Mouse (Mus musculus) midbrain, embryonic 14.5 days (tissue): Measurements from ENCODE around the gene Aldh1a1. TPM values are rescaled to one million over a fixed set of nuclear protein-coding genes. Genes with fewer than 3 reads are reported as not detected.
A peak's percentile ranks its signal among the peaks of the same experiment; 100 is the strongest.
"Not testable (repeated sequence)": the region's sequence is repeated elsewhere in the genome, so short reads cannot be mapped to it uniquely, and the experiment has no call there.

Source experiments
- ATAC-seq: fragments of 200-750 bp; cut with Nextera tagmentation; 2 replicates; pipeline ENCODE4 v1.8.0; 2017; ENCODE audit warnings: moderate number of reproducible peaks, moderate library complexity; ENCODE audit not compliant: low FRiP score, low TSS enrichment
- DNase-seq: peaks from one replicate; pipeline ENCODE4 v3.0.0-alpha.2; 2015
- H3K27ac ChIP-seq: fragments of 300-500 bp; sonication (generic); replicated peaks from 2 replicates; pipeline ENCODE4 v1.5.1; 2014; ENCODE audit warnings: mild to moderate bottlenecking, low read depth, low read length, moderate library complexity
- H3K27me3 ChIP-seq: fragments of 300-500 bp; sonication (generic); 2 replicates; pipeline ENCODE4 v1.6.1; 2014; ENCODE audit warnings: low read length, control low read depth, mixed read lengths; ENCODE audit not compliant: control insufficient read depth, insufficient read depth
- H3K36me3 ChIP-seq: fragments of 300-500 bp; sonication (generic); 2 replicates; pipeline ENCODE4 v1.6.1; 2014; ENCODE audit warnings: low read length, control low read depth; ENCODE audit not compliant: control insufficient read depth, insufficient read depth
- H3K4me1 ChIP-seq: fragments of 300-500 bp; sonication (generic); 2 replicates; pipeline ENCODE4 v1.6.1; 2014; ENCODE audit warnings: mild to moderate bottlenecking, antibody characterized with exemption, low read length, control low read depth; ENCODE audit not compliant: control insufficient read depth, insufficient read depth
- H3K4me2 ChIP-seq: fragments of 300-500 bp; sonication (generic); 2 replicates; pipeline ENCODE4 v1.6.1; 2014; ENCODE audit warnings: mild to moderate bottlenecking, low read length, moderate library complexity
- H3K4me3 ChIP-seq: fragments of 300-500 bp; sonication (generic); replicated peaks from 2 replicates; pipeline ENCODE4 v1.5.1; 2014; ENCODE audit warnings: low read depth, low read length
- H3K9ac ChIP-seq: fragments of 300-500 bp; sonication (generic); replicated peaks from 2 replicates; pipeline ENCODE4 v1.6.1; 2014; ENCODE audit warnings: mild to moderate bottlenecking, low read length, moderate library complexity
- H3K9me3 ChIP-seq: fragments of 300-500 bp; sonication (generic); 2 replicates; pipeline ENCODE4 v1.6.1; 2016; ENCODE audit warnings: low read length, control low read depth, mixed read lengths; ENCODE audit not compliant: control insufficient read depth
- WGBS: fragments of 180-500 bp; shearing (Covaris S2); extraction: QIAGEN DNeasy Blood & Tissue Kit; methylation state at CpG from one replicate; pipeline ENCODE4 v1.1.7; 2014; 5-methylcytosine and 5-hydroxymethylcytosine counted together
- polyA plus RNA-seq: library from polyadenylated mRNA; unstranded; fragments of >200 nt; fragmentation: Nextera tagmentation; extraction: Ambion mirVana; gene quantifications from 2 replicates; pipeline ENCODE4 v1.2.1, GENCODE M21; 2014

Aldh1a1 gene
- polyA plus RNA-seq, 1 experiment from 2014 or later: 9.7 TPM

GRCm38 (mm10) chr19:20508609-20509008 lies 16.1 kb downstream of the Aldh1a1 start:
- Histone ChIP-seq H3K27me3 (no peaks in the 10 kb centered on the region), H3K27ac (no peak overlapping the region), H3K9ac (no peak overlapping the region), H3K4me2 (no peak overlapping the region), H3K4me1 (no peaks in the 10 kb centered on the region; the same call in 1 of the 2 replicates), H3K36me3 (no peaks in the 10 kb centered on the region), H3K9me3 (no peaks in the 10 kb centered on the region), H3K4me3 (no peak overlapping the region)
- 27% methylated on average over 4 of the region's 4 CpGs for WGBS
- DNase-seq (no peak), ATAC-seq (no peak)

GRCm38 (mm10) chr19:20511971-20512370 lies 19.5 kb downstream of the Aldh1a1 start:
- Histone ChIP-seq H3K9me3 (no peaks in the 10 kb centered on the region), H3K27ac (no peak overlapping the region), H3K27me3 (no peaks in the 10 kb centered on the region), H3K36me3 (no peaks in the 10 kb centered on the region), H3K4me1 (no peaks in the 10 kb centered on the region; the same call in 1 of the 2 replicates), H3K9ac (no peak overlapping the region), H3K4me2 (no peak overlapping the region), H3K4me3 (no peak overlapping the region)
- 88% methylated on average over 2 of the region's 2 CpGs for WGBS
- no peak for DNase-seq
- no peak for ATAC-seq

- ATAC-seq (no peak), DNase-seq (no peak)
- Histone ChIP-seq H3K4me2 (no peak overlapping the region), H3K4me1 (no peaks in the 10 kb centered on the region; the same call in 1 of the 2 replicates), H3K9ac (no peak overlapping the region), H3K9me3 (no peaks in the 10 kb centered on the region), H3K27me3 (no peaks in the 10 kb centered on the region), H3K36me3 (no peaks in the 10 kb centered on the region), H3K4me3 (no peak overlapping the region), H3K27ac (no peak overlapping the region)
- WGBS: 77% methylated on average over 2 of the region's 2 CpGs
These were observed 20.7 kb downstream of the Aldh1a1 start for GRCm38 (mm10) chr19:20513181-20513580.

GRCm38 (mm10) chr19:20513688-20514361 lies 21.3 kb downstream of the Aldh1a1 start:
- H3K4me2 ChIP-seq: no peak overlapping the region
- H3K4me3 ChIP-seq: no peak overlapping the region
- H3K27me3 ChIP-seq: no peaks in the 10 kb centered on the region
- no peaks in the 10 kb centered on the region for H3K9me3 ChIP-seq
- DNase-seq: no peak
- WGBS: 83% methylated on average over 6 of the region's 6 CpGs
- H3K36me3 ChIP-seq: no peaks in the 10 kb centered on the region
- no peak overlapping the region for H3K27ac ChIP-seq
- no peak overlapping the region for H3K9ac ChIP-seq
- H3K4me1 ChIP-seq: no peaks in the 10 kb centered on the region; the same call in 1 of the 2 replicates
- ATAC-seq: no peak

GRCm38 (mm10) chr19:20516481-20516880 lies 24.0 kb downstream of the Aldh1a1 start:
- ATAC-seq (no peak), DNase-seq (no peak)
- Histone ChIP-seq H3K36me3 (no peaks in the 10 kb centered on the region), H3K4me2 (no peak overlapping the region), H3K27me3 (no peaks in the 10 kb centered on the region), H3K9me3 (no peaks in the 10 kb centered on the region), H3K4me1 (no peaks in the 10 kb centered on the region), H3K4me3 (no peak overlapping the region), H3K27ac (no peak overlapping the region), H3K9ac (no peak overlapping the region)
- 95% methylated on average over 3 of the region's 3 CpGs for WGBS

GRCm38 (mm10) chr19:20529156-20529555 lies 36.6 kb downstream of the Aldh1a1 start:
- not testable (repeated sequence) for H3K9ac ChIP-seq, H3K4me1 ChIP-seq, ATAC-seq, H3K27ac ChIP-seq, H3K9me3 ChIP-seq, H3K27me3 ChIP-seq, DNase-seq, H3K36me3 ChIP-seq, H3K4me2 ChIP-seq, H3K4me3 ChIP-seq
- WGBS: 88% methylated on average over 11 of the region's 11 CpGs

- 96% methylated on average over 1 of the region's 1 CpGs for WGBS
- Histone ChIP-seq H3K9me3 (no peaks in the 10 kb centered on the region), H3K36me3 (no peaks in the 10 kb centered on the region), H3K27ac (no peak overlapping the region), H3K4me1 (no peaks in the 10 kb centered on the region), H3K4me3 (no peak overlapping the region), H3K27me3 (no peaks in the 10 kb centered on the region), H3K9ac (no peak overlapping the region), H3K4me2 (no peak overlapping the region)
- ATAC-seq (no peak), DNase-seq (no peak)
These were observed 37.6 kb downstream of the Aldh1a1 start for GRCm38 (mm10) chr19:20529921-20530696.

- ATAC-seq (no peak), DNase-seq (peak; percentile 18)
- 74% methylated on average over 7 of the region's 7 CpGs for WGBS
- no peak overlapping the region for H3K4me2 ChIP-seq
- no peak overlapping the region for H3K4me3 ChIP-seq
- H3K36me3 ChIP-seq: no peaks in the 10 kb centered on the region
- H3K27me3 ChIP-seq: no peaks in the 10 kb centered on the region
- H3K9ac ChIP-seq: no peak overlapping the region
- no peak overlapping the region for H3K27ac ChIP-seq
- no peaks in the 10 kb centered on the region for H3K9me3 ChIP-seq
- no peaks in the 10 kb centered on the region for H3K4me1 ChIP-seq
These were observed 44.0 kb downstream of the Aldh1a1 start for GRCm38 (mm10) chr19:20536538-20536937.

- Histone ChIP-seq H3K4me2 (no peak overlapping the region), H3K4me3 (no peak overlapping the region), H3K27ac (no peak overlapping the region), H3K4me1 (no peaks in the 10 kb centered on the region), H3K9me3 (no peaks in the 10 kb centered on the region), H3K36me3 (no peaks in the 10 kb centered on the region), H3K27me3 (no peaks in the 10 kb centered on the region), H3K9ac (no peak overlapping the region)
- ATAC-seq (no peak), DNase-seq (no peak)
- 66% methylated on average over 4 of the region's 4 CpGs for WGBS
These were observed 48.5 kb downstream of the Aldh1a1 start for GRCm38 (mm10) chr19:20541044-20541443.
